In genomic region chr12:76532926-76533376, GRCm38 (mm10) we compare ENCODE assay signal across 9 mouse cellular contexts. TPM values are rescaled to one million over a fixed set of nuclear protein-coding genes. Genes with fewer than 3 reads are reported as not detected.
DNase-seq lines count a peak whose midpoint lies in the region; ATAC-seq and TF ChIP-seq lines count a peak whose summit lies in the region.
"Had no signal": no experiment of that assay in that cellular context is flagged by ENCODE, and none has a peak within 500 bp of the region (broad histone marks: within the 10 kb centered on the region; RNA-seq: fewer than 3 reads in every experiment).

No protein-coding gene starts in this region.

- no peaks in the 10 kb centered on the region for H3K79me2 ChIP-seq in heart, adult 2 months (replicated peaks; ENCODE audit: control insufficient read depth, insufficient read depth, low read length)

- no peak for TF ChIP-seq POLR2A in heart, adult 2 months (IDR thresholded peaks at IDR 0.05; ENCODE audit: insufficient read depth, low read depth, low read length)
- TF ChIP-seq POLR2A in small intestine, adult 2 months (IDR thresholded peaks at IDR 0.05; ENCODE audit: low read depth, low read length), result no peak

- 0 out of 2 replicates have a peak, but pooled peaks have one; percentile 19 for ATAC-seq in embryonic facial prominence, embryonic 12.5 days (ENCODE audit: insufficient number of reproducible peaks, insufficient read depth, low FRiP score, low TSS enrichment)
- peak; percentile 60 for ATAC-seq in limb, embryonic 12.5 days (ENCODE audit: insufficient number of reproducible peaks, insufficient read depth, low FRiP score, low TSS enrichment, low read depth)

- intact Hi-C loops in heart, adult 2 months (cut with DNase I), result loop anchor here (5.0 kb wide), 2 partner anchors 36 to 131 kb away; partner anchors contain the start of gene Hspa2

- peak overlapping the region; percentile 95 for H3K27ac ChIP-seq in heart, adult 2 months
- H3K27ac ChIP-seq in embryonic facial prominence, embryonic 12.5 days, result no peak overlapping the region
- 0 out of 2 replicates have a peak overlapping the region, but pooled peaks have one; percentile 59 for H3K27ac ChIP-seq in limb, embryonic 12.5 days
- peak overlapping the region; percentile 77 for H3K27ac ChIP-seq in small intestine, adult 2 months (ENCODE audit: insufficient read depth, low read depth, low read length)

- peaks cover 8% of the 10 kb centered on the region for H3K4me1 ChIP-seq in heart, adult 2 months (ENCODE audit: control insufficient read depth, insufficient read depth, low read length)
- peaks cover 16% of the 10 kb centered on the region; the same call in 1 of the 2 replicates for H3K4me1 ChIP-seq in embryonic facial prominence, embryonic 12.5 days
- peaks cover 39% of the 10 kb centered on the region for H3K4me1 ChIP-seq in limb, embryonic 12.5 days (replicated peaks)
- H3K4me1 ChIP-seq in small intestine, adult 2 months (ENCODE audit: control insufficient read depth, insufficient read depth, insufficient read length, low read length), result peaks cover 20% of the 10 kb centered on the region

- H3K4me2 ChIP-seq in embryonic facial prominence, embryonic 12.5 days (replicated peaks), result peak overlapping the region; percentile 95
- peak overlapping the region; percentile 94 for H3K4me2 ChIP-seq in limb, embryonic 12.5 days

- H3K9ac ChIP-seq in heart, adult 2 months (ENCODE audit: low read depth, low read length), result peak overlapping the region; percentile 86
- H3K9ac ChIP-seq in embryonic facial prominence, embryonic 12.5 days, result peak overlapping the region; percentile 64
- H3K9ac ChIP-seq in limb, embryonic 12.5 days (replicated peaks), result peak overlapping the region; percentile 77

- no peak for TF ChIP-seq CTCF in heart, adult 2 months (IDR thresholded peaks at IDR 0.05)
- no peak for TF ChIP-seq CTCF in small intestine, adult 2 months (IDR thresholded peaks at IDR 0.05; ENCODE audit: extremely low read depth, insufficient read length, insufficient replicate concordance, low read depth, low read length)

- H3K4me3 ChIP-seq in heart, adult 2 months, result peak overlapping the region; percentile 55
- H3K4me3 ChIP-seq in embryonic facial prominence, embryonic 12.5 days, result peak overlapping the region; percentile 71
- peak overlapping the region; percentile 76 for H3K4me3 ChIP-seq in limb, embryonic 12.5 days (replicated peaks)
- peak overlapping the region; percentile 80 for H3K4me3 ChIP-seq in small intestine, adult 2 months (ENCODE audit: low read depth, low read length)

- no peak for DNase-seq in heart, adult 2 months
- no peak for DNase-seq in heart, adult 8-10 months (ENCODE audit: low spot score)
- peak; percentile 77 for DNase-seq in A20 (ENCODE audit: low read depth, low spot score)
- DNase-seq in cerebellum, postnatal 10 days, result no peak
- no peak for DNase-seq in retina, postnatal 1 day

- no peaks in the 10 kb centered on the region for H3K9me3 ChIP-seq in embryonic facial prominence, embryonic 12.5 days
- H3K9me3 ChIP-seq in limb, embryonic 12.5 days, result no peaks in the 10 kb centered on the region

- H3K27me3 ChIP-seq in heart, adult 2 months (ENCODE audit: control insufficient read depth, insufficient read depth, low read length), result no peaks in the 10 kb centered on the region
- H3K27me3 ChIP-seq in embryonic facial prominence, embryonic 12.5 days, result peaks cover 55% of the 10 kb centered on the region
- peaks cover 23% of the 10 kb centered on the region; the same call in 1 of the 2 replicates for H3K27me3 ChIP-seq in limb, embryonic 12.5 days
- no peaks in the 10 kb centered on the region for H3K27me3 ChIP-seq in small intestine, adult 2 months (ENCODE audit: control insufficient read depth, insufficient read depth, low read length)
- H3K27me3 ChIP-seq: Patski had no signal

- WGBS in heart, adult 2 months, result under 1% methylated on average over 31 of the region's 31 CpGs
- under 1% methylated on average over 31 of the region's 31 CpGs for WGBS in embryonic facial prominence, embryonic 12.5 days
- under 1% methylated on average over 31 of the region's 31 CpGs for WGBS in limb, embryonic 12.5 days
- WGBS in small intestine, adult 2 months, result 1% methylated on average over 31 of the region's 31 CpGs

- no peak for TF ChIP-seq EP300 in heart, adult 2 months (IDR thresholded peaks at IDR 0.05; ENCODE audit: insufficient read depth, low read depth, low read length)

- no peaks in the 10 kb centered on the region for H3K36me3 ChIP-seq in heart, adult 2 months (ENCODE audit: control insufficient read depth, insufficient read depth, low read length)
- H3K36me3 ChIP-seq in embryonic facial prominence, embryonic 12.5 days, result no peaks in the 10 kb centered on the region
- no peaks in the 10 kb centered on the region for H3K36me3 ChIP-seq in limb, embryonic 12.5 days
- no peaks in the 10 kb centered on the region for H3K36me3 ChIP-seq in small intestine, adult 2 months (ENCODE audit: control insufficient read depth, insufficient read depth, low read length)

RNA-seq across cellular contexts. Expression of gene Plekhg3, which starts 2.3 kb away (rescaled TPM):
- total RNA-seq in heart, adult 2 months (2021), result 10 to 100 TPM; 11.6 to 13.6 TPM
- polyA plus RNA-seq in heart, adult 2 months (2012; rRNA removed), result 12.9 and 16.8 TPM in 2 replicates
- 10 to 100 TPM; 11.4 to 14.3 (median 13.2) TPM for total RNA-seq in heart, adult 8-10 months (2022)
- polyA plus RNA-seq in embryonic facial prominence, embryonic 12.5 days (2016; fragmentation: Nextera tagmentation; extraction: Ambion mirVana), result 4.5 and 5.1 TPM in 2 replicates
- polyA plus RNA-seq in limb, embryonic 12.5 days (2016; fragmentation: Nextera tagmentation; extraction: Ambion mirVana), result 6.2 and 7.4 TPM in 2 replicates
- polyA plus RNA-seq in small intestine, adult 2 months (2012; rRNA removed), result 12.3 and 16.9 TPM in 2 replicates
